Mouse (Mus musculus): ENCODE measurements around the gene Ypel4. TPM values are rescaled to one million over a fixed set of nuclear protein-coding genes. Genes with fewer than 3 reads are reported as not detected.

The Ypel4 gene
- polyA plus RNA-seq, 1 experiment, result 0.82 TPM

DNA sequence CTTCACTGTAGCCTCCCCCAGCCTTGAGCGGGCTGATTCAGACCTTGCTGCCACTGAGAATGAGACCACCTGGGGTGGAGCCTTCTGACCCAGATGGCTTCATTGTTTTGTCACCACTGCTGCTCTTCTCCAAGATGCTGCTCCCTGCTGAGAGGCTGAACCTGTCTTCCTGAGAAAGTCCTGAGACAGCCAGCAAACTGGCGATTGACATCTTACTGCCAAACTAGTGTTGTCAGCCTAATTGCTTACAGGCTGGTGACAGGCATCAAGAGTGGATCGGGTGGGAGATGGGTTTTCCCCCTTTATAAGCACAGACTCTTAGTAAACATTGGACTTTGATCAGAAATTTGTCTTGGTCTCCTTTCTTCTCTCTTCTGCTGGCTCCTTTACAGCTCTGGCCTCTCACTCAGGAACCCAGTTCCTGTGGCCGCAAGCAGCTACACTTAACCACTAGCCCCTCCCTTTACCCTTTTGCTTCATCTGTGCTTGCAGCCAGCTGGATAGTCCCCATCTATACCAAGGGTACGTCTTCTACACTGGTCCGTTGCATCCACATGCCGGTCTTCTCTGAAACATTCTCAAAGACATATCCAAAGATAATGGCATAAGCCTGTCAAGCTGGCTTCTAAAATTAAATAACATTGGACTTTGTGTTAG lies 23.3 kb downstream of the Ypel4 start:
- DNase-seq (ENCODE audit: low read depth, low spot score), result no peak
- 71% methylated on average over 7 of the region's 7 CpGs for WGBS

GRCm38 (mm10) chr2:84758542-84759127 lies 24.8 kb downstream of the Ypel4 start:
- WGBS, result 1% methylated on average over 2 of the region's 2 CpGs
- no peak for DNase-seq (ENCODE audit: low read depth, low spot score)

GRCm38 (mm10) chr2:84760777-84761176 lies 26.9 kb downstream of the Ypel4 start:
- 55% methylated on average over 8 of the region's 8 CpGs for WGBS
- DNase-seq (ENCODE audit: low read depth, low spot score), result no peak

- 63% methylated on average over 3 of the region's 3 CpGs for WGBS
- DNase-seq (ENCODE audit: low read depth, low spot score), result no peak
These were observed 27.5 kb downstream of the Ypel4 start for GRCm38 (mm10) chr2:84761309-84761708.

DNA sequence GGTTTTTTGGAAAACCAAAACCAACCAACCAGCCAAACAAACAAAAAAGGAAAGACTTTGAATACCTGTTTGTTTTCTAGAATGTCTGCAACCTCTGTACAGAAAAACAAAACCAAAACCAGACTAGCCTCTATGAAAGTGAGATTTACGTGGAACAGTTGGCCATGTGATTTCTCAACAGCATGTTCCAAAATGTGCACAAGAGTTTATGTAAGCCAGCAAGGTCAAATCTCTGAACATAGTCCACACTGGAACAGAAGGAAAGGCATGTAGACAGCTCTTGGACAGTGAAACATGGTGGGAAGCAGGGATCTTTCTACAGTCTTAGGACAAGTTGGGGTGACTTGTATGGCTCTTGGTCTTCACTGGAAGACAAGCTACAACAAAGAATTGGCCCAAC lies 28.0 kb downstream of the Ypel4 start:
- WGBS, result 63% methylated on average over 1 of the region's 1 CpGs

GRCm38 (mm10) chr2:84762295-84762694 lies 28.4 kb downstream of the Ypel4 start:
- no peak for DNase-seq (ENCODE audit: low read depth, low spot score)
- WGBS, result 63% methylated on average over 4 of the region's 4 CpGs

More for the DNA sequence above, 28.0 kb downstream of the Ypel4 start:
- no peak for DNase-seq (ENCODE audit: low read depth, low spot score)

GRCm38 (mm10) chr2:84762818-84763217 lies 29.0 kb downstream of the Ypel4 start:
- 43% methylated on average over 1 of the region's 1 CpGs for WGBS

GRCm38 (mm10) chr2:84770501-84770900 lies 36.6 kb downstream of the Ypel4 start:
- DNase-seq (ENCODE audit: low read depth, low spot score), result no peak
- 62% methylated on average over 6 of the region's 6 CpGs for WGBS

More at GRCm38 (mm10) chr2:84762818-84763217, 29.0 kb downstream of the Ypel4 start:
- no peak for DNase-seq (ENCODE audit: low read depth, low spot score)

DNA sequence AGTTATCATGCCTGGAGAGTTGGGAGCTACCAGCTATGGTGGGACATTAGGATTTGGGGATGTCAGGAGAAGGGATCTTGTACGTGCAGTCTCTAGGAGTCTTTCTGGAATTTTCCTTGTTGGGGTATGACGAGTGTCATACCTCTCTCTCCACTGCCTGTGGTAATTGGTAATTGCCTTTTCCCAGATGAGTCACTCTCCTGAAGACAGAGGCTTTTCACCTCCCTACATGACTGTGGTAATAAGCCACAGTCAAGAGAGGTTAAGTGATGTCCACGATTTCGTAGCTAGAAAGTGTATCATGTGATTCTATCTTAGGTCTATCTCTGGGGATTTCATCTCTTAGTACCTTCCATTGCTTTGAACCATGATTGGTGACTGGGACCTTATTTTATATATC lies 38.6 kb downstream of the Ypel4 start:
- DNase-seq (ENCODE audit: low read depth, low spot score), result no peak
- 71% methylated on average over 4 of the region's 4 CpGs for WGBS

DNA sequence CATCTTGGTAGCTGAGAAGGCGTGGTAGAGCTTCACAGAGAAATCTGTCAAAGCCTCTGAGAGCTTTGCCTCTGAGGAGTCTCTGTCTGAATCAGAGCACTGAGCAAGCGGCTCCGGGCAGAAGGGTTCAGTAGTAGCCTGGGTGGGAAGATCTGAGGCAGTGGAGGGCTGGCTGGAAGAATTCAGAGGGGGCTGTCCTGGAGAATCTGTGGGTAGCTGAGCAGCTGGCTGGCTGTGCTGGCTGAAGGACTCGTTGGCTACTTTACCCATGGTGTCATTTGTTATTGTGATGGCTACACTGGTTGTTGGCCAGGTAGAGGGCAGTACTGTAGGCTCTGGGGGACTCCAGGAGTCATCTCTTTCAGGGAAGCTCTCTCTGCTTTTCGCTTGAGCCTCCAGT lies 39.3 kb downstream of the Ypel4 start:
- WGBS, result 67% methylated on average over 5 of the region's 5 CpGs
- no peak for DNase-seq (ENCODE audit: low read depth, low spot score)

GRCm38 (mm10) chr2:84774751-84775150 lies 40.9 kb downstream of the Ypel4 start:
- DNase-seq (ENCODE audit: low read depth, low spot score), result no peak
- 12% methylated on average over 15 of the region's 15 CpGs for WGBS

DNA sequence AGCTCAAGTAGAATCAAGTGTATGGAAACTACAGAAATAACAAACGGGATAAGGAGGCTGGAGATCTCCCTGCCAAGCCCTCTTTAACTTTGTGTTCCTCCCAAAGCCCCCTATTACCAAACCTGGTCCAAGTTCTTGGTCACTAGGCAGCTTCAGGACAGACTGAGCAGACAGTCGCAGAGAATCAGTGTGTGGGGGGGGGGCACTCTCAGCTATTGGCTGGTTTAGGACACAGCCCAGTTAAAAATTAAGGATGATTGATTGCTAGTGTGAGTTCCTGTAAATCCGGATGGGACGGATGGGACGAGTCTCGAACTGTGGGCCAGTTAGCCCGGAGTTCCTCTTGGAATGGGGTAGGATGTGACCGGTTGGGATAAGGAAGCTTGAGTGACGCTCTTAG lies 41.4 kb downstream of the Ypel4 start, which contains the start of gene Serping1:
TSS of gene Serping1 (minus strand) at position 204 of the 400 bp plus-strand sequence.
- 71% methylated on average over 9 of the region's 9 CpGs for WGBS
- no peak for DNase-seq (ENCODE audit: low read depth, low spot score)

DNA sequence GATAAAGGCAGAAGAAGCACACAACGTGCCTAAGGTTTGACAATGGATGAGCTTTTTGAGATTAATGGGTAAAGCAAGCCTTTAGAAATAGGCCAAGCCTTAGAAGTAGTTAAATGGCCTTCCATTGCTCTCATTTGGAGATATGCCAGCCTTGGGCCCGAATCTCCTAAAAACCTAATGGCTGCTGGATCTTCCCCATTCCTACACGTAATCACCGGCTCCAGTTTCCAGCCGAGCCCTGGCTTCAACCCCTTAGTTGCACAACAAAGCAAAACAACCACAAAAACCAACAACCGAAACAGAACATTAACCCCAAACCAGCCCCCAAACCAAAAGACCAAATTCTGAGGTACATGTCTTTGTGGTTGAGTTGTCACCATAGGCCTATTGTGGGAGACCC lies 41.8 kb downstream of the Ypel4 start:
- no peak for DNase-seq (ENCODE audit: low read depth, low spot score)
- 75% methylated on average over 6 of the region's 6 CpGs for WGBS

DNA sequence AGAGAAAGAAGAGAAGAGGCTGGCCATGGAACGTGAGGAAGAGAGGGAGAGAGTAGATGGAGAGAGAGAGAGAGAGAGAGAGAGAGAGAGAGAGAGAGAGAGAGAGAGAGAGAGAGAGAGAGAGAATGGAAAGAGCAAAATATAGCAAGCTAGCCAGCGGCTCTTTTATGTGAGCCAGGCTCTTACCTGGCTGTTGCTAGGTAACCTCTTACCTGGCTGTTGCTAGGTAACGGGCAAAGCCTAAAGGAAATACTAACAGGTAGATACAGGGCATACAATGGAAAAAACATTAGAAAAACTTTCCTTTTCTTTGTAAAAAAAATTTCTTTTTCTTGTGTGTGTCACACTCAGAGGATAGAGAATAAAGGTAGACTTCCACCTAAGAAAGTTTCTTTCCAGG lies 43.8 kb downstream of the Ypel4 start:
- no peak for DNase-seq (ENCODE audit: low read depth, low spot score)
- WGBS, result 43% methylated on average over 3 of the region's 3 CpGs

GRCm38 (mm10) chr2:84779210-84779609 lies 45.4 kb downstream of the Ypel4 start:
- no peak for DNase-seq (ENCODE audit: low read depth, low spot score)
- 30% methylated on average over 6 of the region's 6 CpGs for WGBS

GRCm38 (mm10) chr2:84783315-84783714 lies 49.5 kb downstream of the Ypel4 start:
- no peak for DNase-seq (ENCODE audit: low read depth, low spot score)
- WGBS, result 70% methylated on average over 1 of the region's 1 CpGs

- WGBS, result 77% methylated on average over 3 of the region's 3 CpGs
- DNase-seq (ENCODE audit: low read depth, low spot score), result no peak
These were observed 50.1 kb downstream of the Ypel4 start for GRCm38 (mm10) chr2:84783840-84784566.
